Mouse (Mus musculus): Measurements from ENCODE around the gene Rap1gds1.

- TF ChIP-seq CTCF (IDR thresholded peaks at IDR 0.05; ENCODE audit: extremely low read depth, insufficient read depth, low read length) (no peak), POLR2A (IDR thresholded peaks at IDR 0.05; ENCODE audit: extremely low read depth, insufficient read depth, low read length) (no peak)
These were observed 4.8 kb upstream of the Rap1gds1 start for GRCm38 (mm10) chr3:139079831-139080230.

All from cortical plate, adult 2 months (tissue).